27 mouse cellular contexts compared by ENCODE assay signal in the genomic region with DNA sequence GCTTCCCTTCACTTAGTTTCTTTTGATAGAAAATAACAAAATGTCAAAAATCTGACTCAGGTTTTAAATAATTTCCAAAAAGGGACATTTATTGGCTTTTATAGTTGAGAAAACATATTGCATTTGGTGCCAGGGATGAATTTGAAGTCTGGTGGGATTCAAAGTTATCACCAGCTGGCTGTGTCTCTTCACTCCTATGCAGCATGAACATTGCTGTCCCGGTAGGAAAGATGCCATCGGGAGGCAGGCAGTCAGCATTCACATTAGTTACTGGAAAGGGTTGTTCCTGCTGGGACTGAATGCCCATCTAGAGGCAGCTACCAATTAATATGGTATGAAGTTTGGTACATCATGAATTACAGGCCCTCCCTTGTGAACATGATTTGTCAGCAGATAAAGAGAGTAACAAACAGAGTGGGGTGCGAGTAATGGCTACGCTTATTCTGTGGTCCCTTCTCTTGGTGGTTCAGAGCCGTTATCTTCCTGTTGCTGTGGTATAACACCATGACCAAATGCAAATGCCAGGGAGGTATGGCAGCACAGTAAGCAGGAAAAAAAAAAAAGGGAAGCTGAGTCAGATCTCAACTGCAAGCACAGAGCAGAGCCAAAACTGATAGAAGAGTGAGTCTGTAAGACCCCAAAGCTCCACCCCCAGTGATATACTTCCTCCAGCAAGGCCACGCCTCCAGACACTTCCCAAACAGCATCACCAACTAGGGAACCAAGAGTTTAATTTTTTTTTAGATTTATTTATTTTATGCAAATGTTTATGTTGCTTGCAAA.
DNase-seq lines count a peak whose midpoint lies in the region; ATAC-seq and TF ChIP-seq lines count a peak whose summit lies in the region.
"Had no signal": no experiment of that assay in that cellular context is flagged by ENCODE, and none has a peak within 500 bp of the region (broad histone marks: within the 10 kb centered on the region; RNA-seq: fewer than 3 reads in every experiment).

No protein-coding gene starts in this region.

- no peaks in the 10 kb centered on the region; the same call in 1 of the 2 replicates for H3K4me1 ChIP-seq in hindbrain, postnatal 0 days (ENCODE audit: insufficient read depth, low read length)
- H3K4me1 ChIP-seq: embryonic facial prominence, embryonic 13.5 days; forebrain, embryonic 12.5 days; limb, embryonic 12.5 days; liver, embryonic 12.5 days; megakaryocyte, embryonic 14.5 days had no signal

- H3K36me3 ChIP-seq in hindbrain, postnatal 0 days (ENCODE audit: insufficient read depth, low read length), result no peaks in the 10 kb centered on the region
- H3K36me3 ChIP-seq: embryonic facial prominence, embryonic 13.5 days; forebrain, embryonic 12.5 days; hindbrain, embryonic 10.5 days; limb, embryonic 12.5 days; liver, embryonic 12.5 days; midbrain, embryonic 13.5 days had no signal

- H3K4me2 ChIP-seq in hindbrain, postnatal 0 days (ENCODE audit: low read depth, low read length), result no peak overlapping the region
- H3K4me2 ChIP-seq: embryonic facial prominence, embryonic 13.5 days; forebrain, embryonic 12.5 days; limb, embryonic 12.5 days; liver, embryonic 12.5 days; midbrain, embryonic 13.5 days had no signal

- TF ChIP-seq CTCF in layer of hippocampus, adult 2 months (conservative IDR thresholded peaks at IDR 0.05), result no peak
- TF ChIP-seq CTCF in hindbrain, postnatal 0 days (IDR thresholded peaks at IDR 0.05; ENCODE audit: low read depth), result no peak

- DNase-seq in layer of hippocampus, adult 2 months (ENCODE audit: low spot score in 2 of 2), result peak; percentile 41 to 50
- no peak for DNase-seq in layer of hippocampus, postnatal 10 days (ENCODE audit: low spot score in 2 of 2)
- peak; percentile 3 for DNase-seq in c-Kit-positive CD71-negative TER-119-negative erythroid progenitor cells, embryonic 14.5 days (ENCODE audit: low read depth)
- DNase-seq in layer of hippocampus, postnatal 14 days (ENCODE audit: low spot score in 2 of 2), result peak; percentile 34 to 81
- no peak for DNase-seq in cerebellum, adult 9-11 months
- DNase-seq in hindbrain, postnatal 0 days (ENCODE audit: low spot score), result no peak
- DNase-seq in left cerebral cortex, postnatal 14 days (ENCODE audit: low spot score in 2 of 2), result no peak
- DNase-seq: adrenal gland, postnatal 36 days; cerebellum, adult 11-12 months; cerebellum, postnatal 14 days; gastrocnemius, postnatal 25 days; kidney, postnatal 4 days; lung, adult 2 months; lung, postnatal 14 days; retina, postnatal 1 day; right cerebral cortex, postnatal 25 days; spleen, adult 18-20 months had no signal

- H3K4me3 ChIP-seq in layer of hippocampus, adult 2 months, result no peak overlapping the region
- H3K4me3 ChIP-seq in hindbrain, postnatal 0 days (ENCODE audit: low read length), result no peak overlapping the region
- H3K4me3 ChIP-seq: embryonic facial prominence, embryonic 13.5 days; erythroblast, embryonic 14.5 days; forebrain, embryonic 12.5 days; hindbrain, embryonic 10.5 days; limb, embryonic 12.5 days; liver, embryonic 12.5 days; megakaryocyte, embryonic 14.5 days; midbrain, embryonic 13.5 days had no signal

- H3K9ac ChIP-seq in hindbrain, postnatal 0 days (replicated peaks; ENCODE audit: low read length), result no peak overlapping the region
- H3K9ac ChIP-seq: embryonic facial prominence, embryonic 13.5 days; forebrain, embryonic 12.5 days; limb, embryonic 12.5 days; liver, embryonic 12.5 days; midbrain, embryonic 13.5 days had no signal

- intact Hi-C loops in left cerebral cortex, postnatal 14 days (cut with DNase I), result no loop called here

- WGBS in hindbrain, postnatal 0 days, result 75% methylated on average over 6 of the region's 6 CpGs

- ATAC-seq in hindbrain, postnatal 0 days, result no peak
- ATAC-seq: hindbrain, embryonic 16.5 days; intestine, postnatal 0 days; liver, embryonic 12.5 days; midbrain, embryonic 13.5 days had no signal

- H3K27me3 ChIP-seq in hindbrain, postnatal 0 days (ENCODE audit: insufficient read depth, low read length), result no peaks in the 10 kb centered on the region
- H3K27me3 ChIP-seq: embryonic facial prominence, embryonic 13.5 days; forebrain, embryonic 12.5 days; limb, embryonic 12.5 days; liver, embryonic 12.5 days; megakaryocyte, embryonic 14.5 days; midbrain, embryonic 13.5 days had no signal

- peak overlapping the region; percentile 46 for H3K27ac ChIP-seq in layer of hippocampus, adult 2 months
- no peak overlapping the region for H3K27ac ChIP-seq in hindbrain, postnatal 0 days
- H3K27ac ChIP-seq: embryonic facial prominence, embryonic 13.5 days; forebrain, embryonic 12.5 days; hindbrain, embryonic 10.5 days; limb, embryonic 12.5 days; liver, embryonic 12.5 days; midbrain, embryonic 13.5 days had no signal

- no peaks in the 10 kb centered on the region for H3K9me3 ChIP-seq in hindbrain, postnatal 0 days (ENCODE audit: low read length)
- H3K9me3 ChIP-seq: embryonic facial prominence, embryonic 13.5 days; forebrain, embryonic 12.5 days; hindbrain, embryonic 10.5 days; limb, embryonic 12.5 days; liver, embryonic 12.5 days; megakaryocyte, embryonic 14.5 days; midbrain, embryonic 13.5 days had no signal

Comparison
In these comparisons a context has a peak if more than half of its experiments do, and no peak if none do; other contexts are left out.
1. DNase-seq: peak in layer of hippocampus, adult 2 months (2 of 2), c-Kit-positive CD71-negative TER-119-negative erythroid progenitor cells, embryonic 14.5 days (single experiment) and layer of hippocampus, postnatal 14 days (2 of 2); none in layer of hippocampus, postnatal 10 days (0 of 2), cerebellum, adult 9-11 months (single experiment), hindbrain, postnatal 0 days (single experiment) and left cerebral cortex, postnatal 14 days (0 of 2).